ENCODE assay signal across 10 mouse cellular contexts in genomic region chr1:106687435-106688160, GRCm38 (mm10). TPM values are rescaled to one million over a fixed set of nuclear protein-coding genes. Genes with fewer than 3 reads are reported as not detected.
DNase-seq lines count a peak whose midpoint lies in the region; TF ChIP-seq lines count a peak whose summit lies in the region.
"Had no signal": no experiment of that assay in that cellular context is flagged by ENCODE, and none has a peak within 500 bp of the region (broad histone marks: within the 10 kb centered on the region; RNA-seq: fewer than 3 reads in every experiment).

No protein-coding gene starts in this region.

- H3K27ac ChIP-seq in gastrocnemius, adult 2 months: peak overlapping the region; percentile 20; the same call in 1 of the 2 replicates
- H3K27ac ChIP-seq in spleen, adult 2 months (ENCODE audit: insufficient read depth, low read length): peak overlapping the region; percentile 24

- no peak for DNase-seq in gastrocnemius, adult 2 months
- no peak for DNase-seq in gastrocnemius, postnatal 10 days
- DNase-seq in spleen, adult 2 months (ENCODE audit: low read depth in 1 of 2, low spot score in 2 of 2): no peak
- DNase-seq in spleen, postnatal 36 days (ENCODE audit: low spot score in 2 of 2): no peak
- DNase-seq in kidney, postnatal 10 days: peak; percentile 70
- peak; percentile 47 to 59 for DNase-seq in thymus, postnatal 36 days
- no peak for DNase-seq in embryo, embryonic 11 days
- no peak for DNase-seq in retina, embryonic 14.5 days (ENCODE audit: low spot score)
- DNase-seq: lung, postnatal 4 days had no signal

- no peak for TF ChIP-seq POLR2A in spleen, adult 2 months (IDR thresholded peaks at IDR 0.05; ENCODE audit: low read depth, low read length)

- H3K4me3 ChIP-seq in gastrocnemius, adult 2 months: peak overlapping the region; percentile 50
- peak overlapping the region; percentile 5; the same call in 1 of the 2 replicates for H3K4me3 ChIP-seq in spleen, adult 2 months (ENCODE audit: extremely low read depth, insufficient read depth, insufficient read length)
- H3K4me3 ChIP-seq: erythroblast, embryonic 14.5 days had no signal

- H3K4me1 ChIP-seq in spleen, adult 2 months (ENCODE audit: control insufficient read depth, insufficient read depth, insufficient read length): peaks cover 22% of the 10 kb centered on the region

- H3K36me3 ChIP-seq in spleen, adult 2 months (ENCODE audit: control insufficient read depth, insufficient read depth, low read length): no peaks in the 10 kb centered on the region

- no peaks in the 10 kb centered on the region for H3K27me3 ChIP-seq in spleen, adult 2 months (ENCODE audit: control insufficient read depth, insufficient read depth, low read length)

- no peak for TF ChIP-seq CTCF in gastrocnemius, adult 2 months (IDR thresholded peaks at IDR 0.05)
- TF ChIP-seq CTCF in spleen, adult 2 months (IDR thresholded peaks at IDR 0.05; ENCODE audit: extremely low read depth, insufficient read depth, insufficient read length, insufficient replicate concordance): no peak

- WGBS in spleen, adult 2 months: 36% methylated on average over 18 of the region's 18 CpGs

- intact Hi-C loops in gastrocnemius, adult 2 months (cut with DNase I): no loop called here

RNA-seq across cellular contexts. Expression of gene Bcl2, which starts 26.5 kb away (rescaled TPM):
- 1 to 10 TPM; 1.6 to 2.1 TPM for total RNA-seq in gastrocnemius, adult 2 months (2021)
- total RNA-seq in gastrocnemius, postnatal 10 days (2021): 1 to 10 TPM; 4.6 to 6.7 TPM
- polyA plus RNA-seq in spleen, adult 2 months (2012; rRNA removed): 10.6 and 16.7 TPM in 2 replicates
- polyA plus RNA-seq: erythroblast, embryonic 14.5 days had no signal

Comparison
In these comparisons a context has a peak if more than half of its experiments do, and no peak if none do; other contexts are left out.
1. DNase-seq: peak in kidney, postnatal 10 days (single experiment) and thymus, postnatal 36 days (2 of 2); none in gastrocnemius, adult 2 months (single experiment), gastrocnemius, postnatal 10 days (single experiment), spleen, adult 2 months (0 of 2), spleen, postnatal 36 days (0 of 2), embryo, embryonic 11 days (single experiment) and retina, embryonic 14.5 days (single experiment).